Mouse (Mus musculus) spleen, postnatal 4 days (tissue): ENCODE measurements around the gene Zdhhc5.

Source experiments
- DNase-seq, 2 experiments: peaks; one replicate each; pipeline ENCODE4 v3.0.0; 2022; ENCODE audit warnings: low spot score in 2 of 2

The Zdhhc5 gene

DNA sequence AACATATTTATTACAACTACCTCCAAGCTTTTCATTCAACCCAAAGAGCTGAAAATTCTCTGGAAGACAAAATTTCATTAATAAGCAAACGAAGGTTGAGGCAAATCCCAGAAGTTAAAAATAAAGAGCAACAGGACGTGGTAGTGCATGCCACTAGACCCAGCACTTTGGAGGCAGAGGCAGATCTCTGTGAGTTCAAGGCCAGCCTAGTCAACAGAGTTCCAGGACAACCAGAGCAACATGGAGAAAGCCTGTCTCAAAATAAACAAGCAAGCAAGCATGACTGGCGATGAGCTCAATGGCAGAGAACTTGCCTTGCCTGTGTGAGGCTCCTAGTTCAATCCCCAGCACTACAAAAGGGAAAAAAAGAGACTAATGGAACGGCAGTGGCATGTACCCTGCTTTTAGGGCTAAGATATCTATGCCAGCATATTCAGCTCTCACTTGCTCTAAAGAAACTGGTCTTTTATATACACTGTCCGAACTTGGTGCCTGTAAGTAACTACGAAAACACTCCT, 67.9 kb downstream of the Zdhhc5 start:
- no peak for DNase-seq

DNA sequence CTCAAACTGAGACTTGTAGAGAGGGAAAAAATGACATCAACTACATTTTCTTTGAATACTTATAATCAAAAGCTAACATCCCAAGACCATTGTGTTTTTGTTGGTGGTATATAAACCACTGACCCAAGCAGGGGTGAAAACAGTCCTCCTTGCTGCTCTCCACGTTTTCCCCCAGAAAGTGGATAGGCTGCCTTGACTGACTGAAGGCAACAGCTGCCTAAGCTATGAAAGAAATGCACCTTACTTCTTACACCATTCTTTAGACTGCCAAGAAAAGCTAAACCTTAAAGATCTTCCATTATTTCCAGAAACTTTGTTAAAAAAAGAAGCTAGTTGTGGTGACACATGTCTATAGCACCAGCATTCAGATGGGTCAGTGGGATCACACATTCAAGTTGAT, 68.8 kb downstream of the Zdhhc5 start:
- no peak for DNase-seq

DNA sequence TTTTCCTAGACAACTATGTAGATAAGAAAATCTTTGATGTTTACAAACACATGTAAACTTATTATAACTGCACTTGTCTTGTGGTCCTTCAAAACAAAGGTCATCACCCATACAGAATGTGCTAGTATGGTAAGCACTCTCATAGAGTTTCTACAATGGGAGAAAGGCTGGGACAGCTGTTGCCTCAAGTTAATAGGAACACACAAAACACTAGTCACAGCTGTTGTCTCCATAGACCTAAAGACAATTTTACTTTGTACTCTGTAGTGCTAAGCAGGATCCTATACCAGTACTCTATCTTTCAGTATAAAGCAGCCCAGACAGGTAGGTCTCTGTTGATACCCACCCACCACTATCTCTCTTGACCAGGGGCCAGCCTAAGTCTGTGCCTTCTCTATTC, 74.1 kb downstream of the Zdhhc5 start:
- DNase-seq = no peak

DNA sequence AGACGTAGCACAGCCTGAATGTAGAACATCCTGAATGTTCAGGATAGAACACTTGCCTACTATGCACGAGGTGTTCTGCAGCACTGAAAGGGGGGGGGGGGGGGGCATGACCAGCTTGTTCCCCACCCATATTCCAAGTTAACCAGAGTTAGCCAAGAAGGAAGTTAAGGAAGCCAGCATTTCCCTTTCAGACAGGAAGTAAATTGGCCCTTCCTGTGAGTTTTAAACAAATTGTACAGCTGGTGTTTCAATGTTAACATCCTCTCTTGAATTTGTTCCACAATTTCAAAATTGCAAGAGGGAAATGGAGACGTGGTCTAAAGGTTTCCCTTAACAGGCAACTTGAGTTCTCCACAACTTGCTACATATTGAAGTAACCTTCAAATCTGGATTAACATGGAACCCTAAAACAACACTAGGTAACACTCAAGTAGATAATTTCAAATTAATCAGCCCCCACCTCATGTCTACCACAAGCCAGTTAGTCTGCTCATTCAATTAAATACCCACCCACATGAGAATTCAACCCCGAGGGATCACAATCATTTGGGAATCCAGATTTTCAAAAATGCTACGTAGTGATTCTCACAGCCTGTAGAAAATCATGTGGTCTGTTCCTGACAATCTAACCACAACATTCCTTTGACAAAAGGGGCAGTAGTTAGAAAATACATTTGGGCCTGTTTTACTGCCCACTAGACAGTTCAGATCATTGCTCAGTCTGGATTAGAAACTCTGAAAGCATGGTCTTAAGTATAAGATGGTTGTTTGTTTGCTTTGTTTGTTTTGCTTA, 76.4 kb downstream of the Zdhhc5 start:
- no peak for DNase-seq
